Mouse (Mus musculus) Patski (cell line): Measurements from ENCODE around the gene Phyhipl. TPM values are rescaled to one million over a fixed set of nuclear protein-coding genes. Genes with fewer than 3 reads are reported as not detected.

Experiments used
- ATAC-seq: fragments of 100-300 bp; one replicate; pipeline ENCODE4 v1.8.0; 2021
- CTCF ChIA-PET: fragments of 350-600 bp; sonication (Branson Sonifier 250); formaldehyde crosslinking; loops from one replicate; lab custom pipeline; 2022; ENCODE audit warnings: inconsistent platforms; lab: Charles Lee
- POLR2A ChIA-PET: fragments of 350-600 bp; sonication (Branson Sonifier 250); formaldehyde crosslinking; loops from one replicate; lab custom pipeline; 2022; ENCODE audit warnings: antibody characterized with exemption, inconsistent platforms; lab: Charles Lee
- DNase-seq: peaks from one replicate; pipeline ENCODE4 v3.0.0-alpha.2; 2011; ENCODE audit warnings: low read depth, low spot score
- H3K27me3 ChIP-seq: fragments of 371-371 bp; one replicate; pipeline ENCODE4 v1.5.1; 2021
- CTCF ChIP-seq: fragments of 100-300 bp; IDR thresholded peaks from one replicate; pipeline ENCODE4 v1.5.1; 2021
- in situ Hi-C: fragments of 300-500 bp; cut with MboI; formaldehyde crosslinking; loops from 3 replicates; pipeline ENCODE4 v1.11.1; 2018; ENCODE audit warnings: low pct_unique_long_range_greater_than_20kb, mixed read lengths
- polyA plus RNA-seq: library from polyadenylated mRNA; unstranded; gene quantifications from one replicate; pipeline ENCODE4 v1.2.3, GENCODE M21; 2021

Gene Phyhipl
- polyA plus RNA-seq, 1 experiment from 2014 or later: 36.7 TPM

- no peak for TF ChIP-seq CTCF
- POLR2A ChIA-PET: interaction anchor here (1.5 kb wide), 1 partner anchor 36 kb away, joined by 3 read pairs; no protein-coding TSS in a partner anchor
- in situ Hi-C loops: no loop called here
- no peaks in the 10 kb centered on the region for H3K27me3 ChIP-seq
- CTCF ChIA-PET: no interaction called here
- DNase-seq: no peak
- ATAC-seq: no peak
Observed at GRCm38 (mm10) chr10:70635261-70635660, 20.5 kb downstream of the Phyhipl start.

GRCm38 (mm10) chr10:70631142-70631541 lies 24.6 kb downstream of the Phyhipl start:
- TF ChIP-seq CTCF: no peak
- H3K27me3 ChIP-seq: no peaks in the 10 kb centered on the region
- POLR2A ChIA-PET: no interaction called here
- no peak for DNase-seq
- CTCF ChIA-PET: interaction anchor here (1.1 to 1.7 kb wide), 3 partner anchors 11 to 146 kb away, joined by 3 read pairs; no protein-coding TSS in a partner anchor
- ATAC-seq: no peak
- in situ Hi-C loops: no loop called here

- no peak for ATAC-seq
- CTCF ChIA-PET: no interaction called here
- TF ChIP-seq CTCF: no peak
- in situ Hi-C loops: no loop called here
- no peak for DNase-seq
- no peaks in the 10 kb centered on the region for H3K27me3 ChIP-seq
- POLR2A ChIA-PET: no interaction called here
Observed at GRCm38 (mm10) chr10:70623461-70623860, 32.3 kb downstream of the Phyhipl start.

- no peak for TF ChIP-seq CTCF
- ChIA-PET POLR2A (no interaction called here), CTCF (no interaction called here)
- no peak for DNase-seq
- in situ Hi-C loops: no loop called here
- ATAC-seq: no peak
- peaks cover 7% of the 10 kb centered on the region for H3K27me3 ChIP-seq
Observed at GRCm38 (mm10) chr10:70616377-70616776, 39.4 kb downstream of the Phyhipl start.

GRCm38 (mm10) chr10:70611633-70612032 lies 44.1 kb downstream of the Phyhipl start:
- ATAC-seq: no peak
- CTCF ChIA-PET: no interaction called here
- H3K27me3 ChIP-seq: peaks cover 7% of the 10 kb centered on the region
- POLR2A ChIA-PET: interaction anchor here (0.6 kb wide), 1 partner anchor 138 kb away, joined by 4 read pairs; no protein-coding TSS in a partner anchor
- DNase-seq: no peak
- in situ Hi-C loops: no loop called here
- no peak for TF ChIP-seq CTCF

GRCm38 (mm10) chr10:70599925-70600305 lies 55.9 kb downstream of the Phyhipl start:
- in situ Hi-C loops: loop anchor here (25.0 kb wide), 1 partner anchor 612 kb away; no protein-coding TSS in a partner anchor
- no peak for TF ChIP-seq CTCF
- POLR2A ChIA-PET: no interaction called here
- no peak for DNase-seq
- H3K27me3 ChIP-seq: peaks cover 9% of the 10 kb centered on the region
- CTCF ChIA-PET: no interaction called here
- ATAC-seq: no peak

- peaks cover 9% of the 10 kb centered on the region for H3K27me3 ChIP-seq
- ChIA-PET POLR2A (interaction anchor here (1.1 to 1.7 kb wide), 2 partner anchors 36 to 44 kb away, joined by 3 read pairs; no protein-coding TSS in a partner anchor), CTCF (interaction anchor here (1.0 kb wide), 1 partner anchor 15 kb away, joined by 3 read pairs; no protein-coding TSS in a partner anchor)
- ATAC-seq: peak; percentile 66
- in situ Hi-C loops: loop anchor here (25.0 kb wide), 1 partner anchor 613 kb away; no protein-coding TSS in a partner anchor
- no peak for DNase-seq
- no peak for TF ChIP-seq CTCF
Observed at GRCm38 (mm10) chr10:70599126-70599924, 56.4 kb downstream of the Phyhipl start.

- ChIA-PET CTCF (interaction anchor here (1.0 to 6.8 kb wide), 2 partner anchors 14 to 216 kb away, joined by 3 to 38 read pairs; no protein-coding TSS in a partner anchor), POLR2A (interaction anchor here (1.1 to 1.7 kb wide), 2 partner anchors 37 to 44 kb away, joined by 3 read pairs; no protein-coding TSS in a partner anchor)
- H3K27me3 ChIP-seq: peaks cover 9% of the 10 kb centered on the region
- peak; percentile 44 for ATAC-seq
- in situ Hi-C loops: loop anchor here (25.0 kb wide), 1 partner anchor 614 kb away; no protein-coding TSS in a partner anchor
- TF ChIP-seq CTCF: no peak
- no peak for DNase-seq
Observed at GRCm38 (mm10) chr10:70598516-70599125, 57.1 kb downstream of the Phyhipl start.

GRCm38 (mm10) chr10:70598081-70598515 lies 57.7 kb downstream of the Phyhipl start:
- POLR2A ChIA-PET: interaction anchor here (1.7 kb wide), 1 partner anchor 45 kb away, joined by 3 read pairs; no protein-coding TSS in a partner anchor
- CTCF ChIA-PET: interaction anchor here (1.0 to 6.8 kb wide), 3 partner anchors 14 to 217 kb away, joined by 3 to 38 read pairs (median 4); no protein-coding TSS in a partner anchor
- DNase-seq (no peak), ATAC-seq (peak; percentile 38)
- H3K27me3 ChIP-seq: peaks cover 9% of the 10 kb centered on the region
- no peak for TF ChIP-seq CTCF
- in situ Hi-C loops: loop anchor here (25.0 kb wide), 1 partner anchor 614 kb away; no protein-coding TSS in a partner anchor

GRCm38 (mm10) chr10:70594007-70594406 lies 61.8 kb downstream of the Phyhipl start:
- POLR2A ChIA-PET: no interaction called here
- TF ChIP-seq CTCF: peak; percentile 73
- no peak for ATAC-seq
- no peaks in the 10 kb centered on the region for H3K27me3 ChIP-seq
- no peak for DNase-seq
- in situ Hi-C loops: loop anchor here (25.0 kb wide), 1 partner anchor 618 kb away; no protein-coding TSS in a partner anchor
- CTCF ChIA-PET: interaction anchor here (0.9 to 6.8 kb wide), 5 partner anchors 9 to 632 kb away, joined by 3 to 38 read pairs (median 3); no protein-coding TSS in a partner anchor
